Mouse (Mus musculus) lung, adult 10 weeks (tissue): ENCODE results near the gene Retnlg. TPM values are rescaled to one million over a fixed set of nuclear protein-coding genes. Genes with fewer than 3 reads are reported as not detected.

Source experiments
- polyA plus RNA-seq: library from polyadenylated mRNA; stranded (reverse); fragments of 350-450 nt; fragmentation: Illumina TruSeq; extraction: RNeasy Lipid Tissue Mini Kit (QIAGEN cat#74804); gene quantifications from one replicate; pipeline ENCODE4 v1.2.3, GENCODE M21; 2014; ENCODE audit warnings: low read depth, low replicate concordance; ENCODE audit not compliant: insufficient read depth

Gene Retnlg
- polyA plus RNA-seq = 84.7 TPM

GRCm38 (mm10) chr16:48872321-48872720 lies at the start of gene Retnlg:
Gene Retnlg (plus strand): TSS chr16:48872621.

DNA sequence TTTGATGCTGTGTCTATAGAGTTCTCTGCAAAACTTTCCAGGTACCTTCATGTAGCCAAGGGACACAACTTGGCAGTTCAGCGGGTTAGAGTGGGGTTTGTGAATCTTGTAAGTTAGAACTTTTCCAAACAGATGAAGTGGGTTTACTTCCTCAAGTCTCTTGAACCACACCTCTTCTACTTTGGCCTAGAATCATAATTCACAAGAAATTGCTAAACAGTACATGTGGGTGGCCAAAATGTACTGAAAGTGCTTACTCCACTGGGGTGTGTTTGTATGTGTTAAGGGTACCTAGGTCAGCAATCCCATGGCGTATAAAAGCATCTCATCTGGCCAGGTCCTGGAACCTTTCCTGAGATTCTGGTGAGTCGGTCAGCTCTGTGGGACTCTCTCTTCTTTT lies 30.2 kb upstream of the Retnlg start, which contains the start of gene Retnla:
Gene Retnla (plus strand): TSS at position 286 of the 400 bp plus-strand sequence.

Other genes with a start within 250 kb of the Retnlg start
- 1.7 TPM for gene Trat1, start 100.6 kb upstream of the Retnlg start, polyA plus RNA-seq
- gene Retnlb, start 55.8 kb upstream of the Retnlg start, polyA plus RNA-seq = not detected
- gene Retnla, start 30.1 kb upstream of the Retnlg start, polyA plus RNA-seq = 204 TPM
- gene Dzip3, start 121.5 kb downstream of the Retnlg start, polyA plus RNA-seq = 3.0 TPM
- 1.0 TPM for gene Cip2a, start 121.6 kb downstream of the Retnlg start, polyA plus RNA-seq
- not detected for gene Myh15, start 184.9 kb downstream of the Retnlg start, polyA plus RNA-seq